Mouse (Mus musculus) common myeloid progenitor, adult 5-6 weeks (primary cell): ENCODE data around the gene Arfgef2. TPM values are rescaled to one million over a fixed set of nuclear protein-coding genes. Genes with fewer than 3 reads are reported as not detected.

Source experiments
- ATAC-seq: replicated peaks from 2 replicates; pipeline ENCODE4 v1.8.0; 2016; ENCODE audit warnings: low read depth, mild to moderate bottlenecking, moderate TSS enrichment, inconsistent platforms; ENCODE audit not compliant: poor library complexity, severe bottlenecking
- total RNA-seq: library from RNA; stranded (forward); fragments of 200-1000, 187-1606 nt; gene quantifications from 2 replicates; pipeline ENCODE4 v1.2.3, GENCODE M21; 2017

Arfgef2 gene
- total RNA-seq, 1 experiment from 2014 or later = 31.1 TPM

- no peak for ATAC-seq
These were observed 46.9 kb downstream of the Arfgef2 start for GRCm38 (mm10) chr2:166852270-166852669.

- no peak for ATAC-seq
These were observed 50.4 kb downstream of the Arfgef2 start for GRCm38 (mm10) chr2:166855771-166856170.

GRCm38 (mm10) chr2:166856366-166856765 lies 51.0 kb downstream of the Arfgef2 start:
- no peak for ATAC-seq

- ATAC-seq = no peak
These were observed 51.7 kb downstream of the Arfgef2 start for GRCm38 (mm10) chr2:166857118-166857517.

GRCm38 (mm10) chr2:166859214-166859613 lies 53.8 kb downstream of the Arfgef2 start:
- no peak for ATAC-seq

- no peak for ATAC-seq
These were observed 57.1 kb downstream of the Arfgef2 start for GRCm38 (mm10) chr2:166862505-166862904.

- no peak for ATAC-seq
These were observed 60.1 kb downstream of the Arfgef2 start for GRCm38 (mm10) chr2:166865476-166865875.

- no peak for ATAC-seq
These were observed 65.0 kb downstream of the Arfgef2 start for GRCm38 (mm10) chr2:166870271-166870865.

GRCm38 (mm10) chr2:166870899-166871298 lies 65.5 kb downstream of the Arfgef2 start:
- no peak for ATAC-seq

GRCm38 (mm10) chr2:166874675-166875280 lies 69.4 kb downstream of the Arfgef2 start:
- ATAC-seq = peak; percentile 55

GRCm38 (mm10) chr2:166875561-166875960 lies 70.2 kb downstream of the Arfgef2 start:
- ATAC-seq = peak; percentile 80

GRCm38 (mm10) chr2:166876331-166876730 lies 70.9 kb downstream of the Arfgef2 start:
- no peak for ATAC-seq

- ATAC-seq = peak; percentile 55; the same call in 1 of the 2 replicates
These were observed 79.7 kb downstream of the Arfgef2 start for GRCm38 (mm10) chr2:166885066-166885465.

- ATAC-seq = peak; percentile 30; the same call in 1 of the 2 replicates
These were observed 80.2 kb downstream of the Arfgef2 start for GRCm38 (mm10) chr2:166885619-166886018.

- no peak for ATAC-seq
These were observed 80.8 kb downstream of the Arfgef2 start for GRCm38 (mm10) chr2:166886231-166886630.

GRCm38 (mm10) chr2:166887816-166888215 lies 82.4 kb downstream of the Arfgef2 start:
- no peak for ATAC-seq

- ATAC-seq = no peak
These were observed 86.0 kb downstream of the Arfgef2 start for GRCm38 (mm10) chr2:166891366-166891880.

- no peak for ATAC-seq
These were observed 86.8 kb downstream of the Arfgef2 start for GRCm38 (mm10) chr2:166892158-166892680.

- no peak for ATAC-seq
These were observed 87.6 kb downstream of the Arfgef2 start for GRCm38 (mm10) chr2:166893036-166893435.

- ATAC-seq = no peak
These were observed 91.0 kb downstream of the Arfgef2 start for GRCm38 (mm10) chr2:166896368-166896767.

- ATAC-seq = no peak
These were observed 91.6 kb downstream of the Arfgef2 start for GRCm38 (mm10) chr2:166896974-166897373.
